Mouse (Mus musculus): ENCODE data around the gene Uchl3.

GRCm38 (mm10) chr14:101613206-101613605, 40.6 kb upstream of the Uchl3 start:
- TF ChIP-seq CTCF (IDR thresholded peaks at IDR 0.05; ENCODE audit: low read depth): no peak
- TF ChIP-seq EP300 (optimal IDR thresholded peaks at IDR 0.05): no peak

Data from stomach, postnatal 0 days (tissue).